Mouse (Mus musculus) liver, embryonic 14.5 days (tissue): Measurements from ENCODE around the gene Sun1. TPM values are rescaled to one million over a fixed set of nuclear protein-coding genes. Genes with fewer than 3 reads are reported as not detected.

ENCODE experiments used
- ATAC-seq: fragments of 200-750 bp; cut with Nextera tagmentation; 2 replicates; pipeline ENCODE4 v1.8.0; 2017; ENCODE audit warnings: moderate number of reproducible peaks, mild to moderate bottlenecking, moderate library complexity; ENCODE audit not compliant: insufficient read depth
- DNase-seq, 3 experiments: peaks; one replicate each; pipeline ENCODE4 v3.0.0-alpha.2; 2012 to 2013; ENCODE audit warnings: low read depth in 3 of 3, low spot score in 3 of 3
- H3K27ac ChIP-seq: fragments of 300-500 bp; sonication (generic); 2 replicates; pipeline ENCODE4 v1.5.1; 2014; ENCODE audit warnings: moderate library complexity, mild to moderate bottlenecking, control low read depth, inconsistent platforms
- H3K27me3 ChIP-seq: fragments of 300-500 bp; sonication (generic); 2 replicates; pipeline ENCODE4 v1.6.1; 2014; ENCODE audit warnings: mild to moderate bottlenecking, low read length, moderate library complexity; ENCODE audit not compliant: control insufficient read depth, insufficient read depth
- H3K36me3 ChIP-seq: fragments of 300-500 bp; sonication (generic); replicated peaks from 2 replicates; pipeline ENCODE4 v1.6.1; 2014; ENCODE audit warnings: low read depth; ENCODE audit not compliant: control insufficient read depth, insufficient read depth
- H3K4me1 ChIP-seq, 2 experiments: fragments of 200-500 bp in 1 of 2; fragments of 300-500 bp in 1 of 2; sonication (generic) in 1 of 2; replicated peaks; 2 replicates each; pipeline ENCODE4 v1.6.1; 2012 to 2014; ENCODE audit warnings: antibody characterized with exemption in 1 of 2, inconsistent platforms in 1 of 2, low read length in 1 of 2; ENCODE audit not compliant: control insufficient read depth in 2 of 2, insufficient read depth in 2 of 2
- H3K4me2 ChIP-seq: fragments of 300-500 bp; sonication (generic); 2 replicates; pipeline ENCODE4 v1.6.1; 2014; ENCODE audit warnings: low read depth, mild to moderate bottlenecking, control low read depth, moderate library complexity
- H3K4me3 ChIP-seq, 2 experiments: fragments of 200-500 bp in 1 of 2; fragments of 300-500 bp in 1 of 2; sonication (generic) in 1 of 2; 2 replicates each; pipeline ENCODE4 v1.5.1; 2012 to 2014; ENCODE audit warnings: low read depth in 2 of 2, low read length in 2 of 2, mild to moderate bottlenecking in 2 of 2, control low read depth in 1 of 2, inconsistent platforms in 1 of 2, moderate library complexity in 1 of 2; ENCODE audit not compliant: insufficient read depth in 1 of 2
- H3K9ac ChIP-seq: fragments of 300-500 bp; sonication (generic); replicated peaks from 2 replicates; pipeline ENCODE4 v1.6.1; 2014; ENCODE audit warnings: mild to moderate bottlenecking, control low read depth, moderate library complexity
- H3K9me3 ChIP-seq: fragments of 300-500 bp; sonication (generic); 2 replicates; pipeline ENCODE4 v1.6.1; 2016; ENCODE audit warnings: low read length, mixed read lengths; ENCODE audit not compliant: control insufficient read depth
- CTCF ChIP-seq: IDR thresholded peaks from 2 replicates; pipeline ENCODE4 v1.5.1; 2016; ENCODE audit warnings: antibody characterized with exemption, low read depth, control low read depth
- EP300 ChIP-seq: IDR thresholded peaks from 2 replicates; pipeline ENCODE4 v1.6.1; 2016; ENCODE audit warnings: antibody characterized with exemption, low read depth
- WGBS: fragments of 180-500 bp; shearing (Covaris S2); extraction: QIAGEN DNeasy Blood & Tissue Kit; methylation state at CpG from one replicate; pipeline ENCODE4 v1.1.7; 2014; ENCODE audit not compliant: insufficient replicate concordance; 5-methylcytosine and 5-hydroxymethylcytosine counted together
- polyA plus RNA-seq, 2 experiments: library from polyadenylated mRNA; depleted of rRNA in 1 of 2; stranded (reverse) in 1 of 2; unstranded in 1 of 2; fragments of >200 nt; fragmentation: Nextera tagmentation in 1 of 2; extraction: Ambion mirVana in 1 of 2; gene quantifications; 2 replicates each; pipeline versions ENCODE4 v1.2.1 to v1.2.3; 2012 to 2014

The Sun1 gene
- polyA plus RNA-seq, 2 experiments, result 17.9 to 19.9 TPM

DNA sequence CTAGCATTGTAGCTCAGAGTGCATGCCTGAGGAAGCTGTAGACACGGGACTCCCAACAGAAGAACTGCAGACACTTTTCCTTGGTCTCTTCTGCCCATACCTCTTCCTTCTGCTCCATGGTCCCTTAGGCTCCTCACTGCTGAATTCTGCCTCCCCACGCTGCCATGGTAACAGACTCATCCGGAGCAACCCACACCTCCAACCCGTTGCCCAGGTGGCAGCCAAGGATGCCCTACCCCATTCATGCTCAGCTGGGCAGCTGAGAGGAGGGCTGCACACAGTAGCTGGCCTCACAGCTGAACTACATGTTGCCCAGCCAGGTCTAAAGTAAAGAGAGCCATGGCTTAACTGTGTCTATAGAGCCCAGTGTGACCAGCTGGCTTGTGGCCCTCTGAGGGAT, 88.2 kb downstream of the Sun1 start:
- no peak overlapping the region for H3K4me3 ChIP-seq
- H3K4me1 ChIP-seq, result peaks cover 2 to 26% of the 10 kb centered on the region in 2 experiments
- H3K36me3 ChIP-seq, result no peaks in the 10 kb centered on the region
- DNase-seq (no peak), ATAC-seq (no peak)
- H3K9me3 ChIP-seq, result no peaks in the 10 kb centered on the region
- no peak overlapping the region for H3K9ac ChIP-seq
- TF ChIP-seq CTCF (no peak), EP300 (no peak)
- WGBS, result 73% methylated on average over 4 of the region's 4 CpGs
- H3K27me3 ChIP-seq, result no peaks in the 10 kb centered on the region
- no peak overlapping the region for H3K27ac ChIP-seq
- H3K4me2 ChIP-seq, result no peak overlapping the region

GRCm38 (mm10) chr5:139290467-139291259, 90.2 kb downstream of the Sun1 start:
- H3K4me1 ChIP-seq, result peaks cover 2 to 19% of the 10 kb centered on the region in 2 experiments
- no peak overlapping the region for H3K9ac ChIP-seq
- TF ChIP-seq CTCF (no peak), EP300 (no peak)
- H3K4me3 ChIP-seq, result no peak overlapping the region
- WGBS, result 72% methylated on average over 12 of the region's 12 CpGs
- DNase-seq (no peak), ATAC-seq (no peak)
- no peaks in the 10 kb centered on the region for H3K27me3 ChIP-seq
- no peaks in the 10 kb centered on the region for H3K36me3 ChIP-seq
- no peaks in the 10 kb centered on the region for H3K9me3 ChIP-seq
- no peak overlapping the region for H3K27ac ChIP-seq
- no peak overlapping the region for H3K4me2 ChIP-seq

- peaks cover 0 to 6% of the 10 kb centered on the region in 2 experiments; a peak in 3 of 4 replicates for H3K4me1 ChIP-seq
- no peak overlapping the region for H3K4me3 ChIP-seq
- H3K27me3 ChIP-seq, result no peaks in the 10 kb centered on the region
- no peak overlapping the region for H3K27ac ChIP-seq
- H3K9me3 ChIP-seq, result no peaks in the 10 kb centered on the region
- no peaks in the 10 kb centered on the region for H3K36me3 ChIP-seq
- ATAC-seq (no peak), DNase-seq (no peak)
- no peak overlapping the region for H3K4me2 ChIP-seq
- TF ChIP-seq EP300, result no peak
- TF ChIP-seq CTCF, result no peak
- H3K9ac ChIP-seq, result no peak overlapping the region
- 67% methylated on average over 6 of the region's 6 CpGs for WGBS
Measured at GRCm38 (mm10) chr5:139291811-139292560, 91.5 kb downstream of the Sun1 start.

GRCm38 (mm10) chr5:139294089-139294488, 93.7 kb downstream of the Sun1 start:
- no peak overlapping the region for H3K9ac ChIP-seq
- no peak overlapping the region for H3K4me3 ChIP-seq
- H3K4me1 ChIP-seq, result no peaks in the 10 kb centered on the region; a peak in 1 of 4 replicates
- no peaks in the 10 kb centered on the region for H3K9me3 ChIP-seq
- DNase-seq (no peak), ATAC-seq (no peak)
- H3K4me2 ChIP-seq, result no peak overlapping the region
- TF ChIP-seq CTCF (no peak), EP300 (no peak)
- no peaks in the 10 kb centered on the region for H3K27me3 ChIP-seq
- H3K27ac ChIP-seq, result no peak overlapping the region
- no peaks in the 10 kb centered on the region for H3K36me3 ChIP-seq
- WGBS, result 57% methylated on average over 2 of the region's 2 CpGs

DNA sequence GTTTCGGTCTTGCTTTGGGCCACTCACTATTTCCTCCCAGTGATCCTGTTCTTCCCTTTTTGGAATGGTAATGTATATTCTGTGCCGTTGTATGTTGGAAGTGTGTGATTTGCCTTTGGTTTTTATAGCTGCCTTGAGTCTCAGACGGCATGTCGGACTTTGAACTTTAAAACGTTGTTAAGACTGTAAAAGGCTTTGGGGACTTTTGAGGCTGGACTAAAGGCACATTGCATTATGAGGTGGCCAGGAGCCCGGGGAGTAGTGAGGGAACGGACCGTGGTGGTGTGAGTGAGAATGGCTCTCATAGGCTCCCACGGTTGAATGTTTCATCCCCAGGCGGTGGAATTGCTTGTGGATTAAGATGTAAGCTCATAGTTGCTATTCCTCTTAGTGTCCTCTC, 96.7 kb downstream of the Sun1 start:
- Histone ChIP-seq H3K4me3 (no peak overlapping the region), H3K27ac (no peak overlapping the region), H3K9me3 (no peaks in the 10 kb centered on the region), H3K4me2 (no peak overlapping the region), H3K4me1 (peaks cover 0 to 2% of the 10 kb centered on the region in 2 experiments; a peak in 1 of 4 replicates), H3K27me3 (no peaks in the 10 kb centered on the region), H3K9ac (no peak overlapping the region), H3K36me3 (no peaks in the 10 kb centered on the region)
- TF ChIP-seq EP300 (no peak), CTCF (no peak)
- WGBS, result 83% methylated on average over 10 of the region's 10 CpGs
- no peak for DNase-seq
- ATAC-seq, result no peak
